12 mouse cellular contexts compared by ENCODE assay signal in the genomic region with DNA sequence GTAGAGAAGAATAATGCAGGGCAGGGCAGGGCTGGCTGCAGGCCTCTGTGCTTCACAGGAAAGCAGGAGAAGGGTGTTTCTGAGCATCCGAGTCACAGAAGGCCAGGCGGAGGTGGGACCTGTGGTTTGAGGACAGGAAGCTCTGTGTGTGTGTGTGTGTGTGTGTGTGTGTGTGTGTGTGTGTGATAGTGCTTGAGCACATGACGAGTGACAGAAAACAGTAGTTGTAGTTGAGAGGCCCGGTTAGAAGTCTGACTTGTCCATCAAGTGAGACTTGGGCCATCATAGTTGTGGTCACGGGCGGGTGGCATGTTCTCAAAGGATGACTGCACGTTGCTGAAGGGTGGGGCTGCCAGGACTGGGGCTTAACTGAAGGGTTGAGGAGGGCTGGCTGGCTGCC. TPM values are rescaled to one million over a fixed set of nuclear protein-coding genes. Genes with fewer than 3 reads are reported as not detected.
DNase-seq lines count a peak whose midpoint lies in the region; ATAC-seq and TF ChIP-seq lines count a peak whose summit lies in the region.
"Had no signal": no experiment of that assay in that cellular context is flagged by ENCODE, and none has a peak within 500 bp of the region (broad histone marks: within the 10 kb centered on the region; RNA-seq: fewer than 3 reads in every experiment).

No protein-coding gene starts in this region.

- TF ChIP-seq CTCF in kidney, adult 2 months (conservative IDR thresholded peaks at IDR 0.05; ENCODE audit: insufficient read depth, insufficient read length, low read depth, low read length): no peak

- H3K36me3 ChIP-seq in kidney, adult 2 months (ENCODE audit: control insufficient read depth, insufficient read depth, low read length): peaks cover 2% of the 10 kb centered on the region; the same call in 1 of the 2 replicates
- H3K36me3 ChIP-seq in kidney, embryonic 14.5 days (ENCODE audit: control insufficient read depth, insufficient read depth, low read length): peaks cover 90% of the 10 kb centered on the region
- peaks cover 89% of the 10 kb centered on the region for H3K36me3 ChIP-seq in embryonic facial prominence, embryonic 15.5 days

- H3K4me1 ChIP-seq in kidney, adult 2 months (ENCODE audit: control insufficient read depth, insufficient read depth, low read length): no peaks in the 10 kb centered on the region
- 0 out of 2 replicates have a peak, but pooled peaks cover 7% of the 10 kb centered on the region for H3K4me1 ChIP-seq in kidney, embryonic 14.5 days (ENCODE audit: control insufficient read depth, insufficient read depth, low read length)
- no peaks in the 10 kb centered on the region for H3K4me1 ChIP-seq in embryonic facial prominence, embryonic 15.5 days
- H3K4me1 ChIP-seq: forebrain, embryonic 10.5 days had no signal

- H3K4me3 ChIP-seq in kidney, adult 2 months (ENCODE audit: insufficient read depth, low read depth, low read length): no peak overlapping the region
- H3K4me3 ChIP-seq in kidney, embryonic 14.5 days (ENCODE audit: low read length): no peak overlapping the region
- no peak overlapping the region for H3K4me3 ChIP-seq in embryonic facial prominence, embryonic 15.5 days (replicated peaks)
- H3K4me3 ChIP-seq: forebrain, embryonic 10.5 days; myocyte had no signal

- no peak overlapping the region for H3K27ac ChIP-seq in kidney, adult 2 months (ENCODE audit: insufficient read depth, low read depth, low read length)
- no peak overlapping the region for H3K27ac ChIP-seq in kidney, embryonic 14.5 days (ENCODE audit: low read depth, low read length)
- H3K27ac ChIP-seq in embryonic facial prominence, embryonic 15.5 days (replicated peaks): no peak overlapping the region
- H3K27ac ChIP-seq: forebrain, embryonic 10.5 days had no signal

- no peaks in the 10 kb centered on the region for H3K9me3 ChIP-seq in kidney, embryonic 14.5 days (ENCODE audit: control insufficient read depth, low read length)
- no peaks in the 10 kb centered on the region for H3K9me3 ChIP-seq in embryonic facial prominence, embryonic 15.5 days (replicated peaks)
- H3K9me3 ChIP-seq: forebrain, embryonic 10.5 days had no signal

- WGBS in kidney, adult 2 months: 57% methylated on average over 7 of the region's 7 CpGs
- WGBS in kidney, embryonic 14.5 days: 80% methylated on average over 7 of the region's 7 CpGs
- 70% methylated on average over 7 of the region's 7 CpGs for WGBS in embryonic facial prominence, embryonic 15.5 days

- no peak overlapping the region for H3K4me2 ChIP-seq in kidney, embryonic 14.5 days (replicated peaks; ENCODE audit: low read depth, low read length)
- H3K4me2 ChIP-seq in embryonic facial prominence, embryonic 15.5 days (replicated peaks): no peak overlapping the region

- intact Hi-C loops in heart, postnatal 25 days (cut with DNase I): no loop called here

- ATAC-seq in kidney, embryonic 14.5 days (ENCODE audit: low FRiP score, low TSS enrichment): no peak
- peak; percentile 36; the same call in 1 of the 2 replicates for ATAC-seq in embryonic facial prominence, embryonic 15.5 days (ENCODE audit: insufficient number of reproducible peaks, low FRiP score, low TSS enrichment, low read depth)

- H3K27me3 ChIP-seq in kidney, adult 2 months (replicated peaks; ENCODE audit: control insufficient read depth, insufficient read depth, low read length): no peaks in the 10 kb centered on the region
- no peaks in the 10 kb centered on the region for H3K27me3 ChIP-seq in kidney, embryonic 14.5 days (ENCODE audit: control insufficient read depth, insufficient read depth, low read length)
- no peaks in the 10 kb centered on the region for H3K27me3 ChIP-seq in embryonic facial prominence, embryonic 15.5 days

- TF ChIP-seq POLR2A in kidney, adult 2 months (IDR thresholded peaks at IDR 0.05; ENCODE audit: low read depth, low read length): no peak

- no peak overlapping the region for H3K9ac ChIP-seq in kidney, embryonic 14.5 days (ENCODE audit: low read depth, low read length)
- H3K9ac ChIP-seq in embryonic facial prominence, embryonic 15.5 days: no peak overlapping the region

- DNase-seq in kidney, adult 2 months: peak; percentile 18
- DNase-seq in lung, postnatal 4 days: peak; percentile 28
- DNase-seq in thymus, adult 18-20 months: peak; percentile 7 to 18
- no peak for DNase-seq in embryo, embryonic 10 days (ENCODE audit: low spot score)
- no peak for DNase-seq in layer of hippocampus, postnatal 10 days (ENCODE audit: low spot score in 2 of 2)
- no peak for DNase-seq in heart, postnatal 25 days (ENCODE audit: low spot score)

RNA-seq across cellular contexts. Expression of a gene that starts 16.1 kb away (rescaled TPM):
- polyA plus RNA-seq in kidney, adult 2 months (2012; rRNA removed): 38.6 and 39.5 TPM in 2 replicates
- 58.3 and 91.2 TPM in 2 replicates for polyA plus RNA-seq in kidney, embryonic 14.5 days (2014; fragmentation: Nextera tagmentation; extraction: Ambion mirVana)
- 70.6 and 71.4 TPM in 2 replicates for polyA plus RNA-seq in embryonic facial prominence, embryonic 15.5 days (2015; fragmentation: Nextera tagmentation; extraction: Ambion mirVana)
- total RNA-seq in layer of hippocampus, postnatal 10 days (2021): 100 to 1,000 TPM; 135 to 136 TPM
- total RNA-seq in heart, postnatal 25 days (2021): 10 to 100 TPM; 33.0 to 33.3 TPM

RNA-seq across cellular contexts. Expression of a gene that starts 35.3 kb away (rescaled TPM):
- polyA plus RNA-seq in kidney, adult 2 months (2012; rRNA removed): not detected in 2 replicates
- polyA plus RNA-seq in kidney, embryonic 14.5 days (2014; fragmentation: Nextera tagmentation; extraction: Ambion mirVana): not detected in 2 replicates
- polyA plus RNA-seq in embryonic facial prominence, embryonic 15.5 days (2015; fragmentation: Nextera tagmentation; extraction: Ambion mirVana): 0.75 and 1.1 TPM in 2 replicates
- total RNA-seq in layer of hippocampus, postnatal 10 days (2021): not detected
- total RNA-seq in heart, postnatal 25 days (2021): not detected
- total RNA-seq: heart, postnatal 14 days; left cerebral cortex, postnatal 14 days had no signal
- polyA plus RNA-seq: forebrain, embryonic 10.5 days; myocyte had no signal

RNA-seq across cellular contexts. Expression of a gene that starts 54.8 kb away (rescaled TPM):
- 213 and 248 TPM in 2 replicates for polyA plus RNA-seq in kidney, adult 2 months (2012; rRNA removed)
- 6.6 and 10.3 TPM in 2 replicates for polyA plus RNA-seq in kidney, embryonic 14.5 days (2014; fragmentation: Nextera tagmentation; extraction: Ambion mirVana)
- 16.4 and 19.9 TPM in 2 replicates for polyA plus RNA-seq in embryonic facial prominence, embryonic 15.5 days (2015; fragmentation: Nextera tagmentation; extraction: Ambion mirVana)
- total RNA-seq in layer of hippocampus, postnatal 10 days (2021): 100 to 1,000 TPM; 206 to 220 TPM
- total RNA-seq in heart, postnatal 25 days (2021): 10 to 100 TPM; 13.8 to 19.4 TPM

Comparison
In these comparisons a context has a peak if more than half of its experiments do, and no peak if none do; other contexts are left out.
1. RNA of a gene that starts 54.8 kb away (polyA plus RNA-seq): 213 to 248 TPM in kidney, adult 2 months; 16.4 to 19.9 TPM in embryonic facial prominence, embryonic 15.5 days and 6.6 to 10.3 TPM in kidney, embryonic 14.5 days; every median in the first group is over 10 times any median in the second.
2. DNase-seq: peak in kidney, adult 2 months (single experiment), lung, postnatal 4 days (2 of 2) and thymus, adult 18-20 months (2 of 2); none in embryo, embryonic 10 days (single experiment), layer of hippocampus, postnatal 10 days (0 of 2) and heart, postnatal 25 days (single experiment).